11 mouse cellular contexts compared by ENCODE assay signal in the genomic region with DNA sequence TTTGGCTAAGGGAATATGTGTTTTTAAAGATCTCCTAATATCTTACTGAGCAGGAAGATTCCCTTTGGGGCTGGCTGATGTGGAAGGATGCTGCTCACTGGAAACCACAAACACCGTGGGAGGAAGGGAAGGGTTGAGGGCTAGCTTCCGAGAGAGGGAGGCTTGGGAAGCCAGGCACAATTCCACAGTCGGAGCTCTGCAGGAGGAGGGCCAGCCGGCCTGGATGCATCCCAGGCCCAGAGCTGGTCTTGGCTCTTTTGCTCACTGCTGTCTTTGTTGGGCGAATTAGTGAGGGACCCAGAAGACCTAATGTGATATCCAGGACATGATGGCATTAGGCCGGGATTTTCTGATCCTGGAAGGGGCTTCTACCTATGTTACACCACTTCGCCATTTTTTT. TPM values are rescaled to one million over a fixed set of nuclear protein-coding genes. Genes with fewer than 3 reads are reported as not detected.
DNase-seq lines count a peak whose midpoint lies in the region; ATAC-seq and TF ChIP-seq lines count a peak whose summit lies in the region.
"Had no signal": no experiment of that assay in that cellular context is flagged by ENCODE, and none has a peak within 500 bp of the region (broad histone marks: within the 10 kb centered on the region; RNA-seq: fewer than 3 reads in every experiment).

No protein-coding gene starts in this region.

- H3K27ac ChIP-seq in heart, embryonic 11.5 days (ENCODE audit: low read depth, low read length): no peak overlapping the region
- no peak overlapping the region for H3K27ac ChIP-seq in thymus, adult 2 months (ENCODE audit: control insufficient read depth, insufficient read depth, low read length)
- H3K27ac ChIP-seq: heart, embryonic 15.5 days; kidney, embryonic 15.5 days; midbrain, embryonic 12.5 days had no signal

- peaks cover 4% of the 10 kb centered on the region; the same call in 1 of the 2 replicates for H3K27me3 ChIP-seq in heart, embryonic 11.5 days (ENCODE audit: control insufficient read depth, insufficient read depth, low read length)
- H3K27me3 ChIP-seq in myocyte (ENCODE audit: control insufficient read depth, insufficient read depth, insufficient read length): no peaks in the 10 kb centered on the region
- no peaks in the 10 kb centered on the region for H3K27me3 ChIP-seq in thymus, adult 2 months (ENCODE audit: control insufficient read depth, insufficient read depth, low read length)
- H3K27me3 ChIP-seq: heart, embryonic 15.5 days; kidney, embryonic 15.5 days; midbrain, embryonic 12.5 days had no signal

- WGBS in heart, embryonic 11.5 days (ENCODE audit: insufficient replicate concordance): 63% methylated on average over 7 of the region's 7 CpGs
- 83% methylated on average over 7 of the region's 7 CpGs for WGBS in thymus, adult 2 months

- peak; percentile 56 to 68 for DNase-seq in heart, adult 18-20 months
- peak; percentile 35 for DNase-seq in ovary, postnatal 14 days (ENCODE audit: low spot score)
- no peak for DNase-seq in ovary, adult 18-20 months (ENCODE audit: low spot score)
- DNase-seq in heart, adult 8-10 months (ENCODE audit: low spot score): peak; percentile 49
- no peak for DNase-seq in thymus, postnatal 25 days
- DNase-seq in thymus, adult 2 months: no peak

- TF ChIP-seq POLR2A in myocyte (IDR thresholded peaks at IDR 0.05; ENCODE audit: insufficient read length, low read depth): no peak
- no peak for TF ChIP-seq POLR2A in thymus, adult 2 months (IDR thresholded peaks at IDR 0.05; ENCODE audit: control insufficient read depth, extremely low read depth, insufficient read depth, low read length, poor library complexity)

- no peak overlapping the region for H3K9ac ChIP-seq in heart, embryonic 11.5 days (ENCODE audit: low read depth, low read length)
- H3K9ac ChIP-seq: heart, embryonic 15.5 days; kidney, embryonic 15.5 days; midbrain, embryonic 12.5 days had no signal

- no peak for TF ChIP-seq CTCF in thymus, adult 2 months (IDR thresholded peaks at IDR 0.05; ENCODE audit: borderline replicate concordance, control insufficient read depth, extremely low read depth, insufficient read depth, low read length, poor library complexity)

- H3K9me3 ChIP-seq in heart, embryonic 11.5 days (replicated peaks; ENCODE audit: control insufficient read depth, low read length): no peaks in the 10 kb centered on the region
- H3K9me3 ChIP-seq: heart, embryonic 15.5 days; kidney, embryonic 15.5 days; midbrain, embryonic 12.5 days had no signal

- H3K4me2 ChIP-seq in heart, embryonic 11.5 days: no peak overlapping the region; the same call in 1 of the 2 replicates
- peak overlapping the region; percentile 21 for H3K4me2 ChIP-seq in myocyte (ENCODE audit: low read depth)
- H3K4me2 ChIP-seq: heart, embryonic 15.5 days; kidney, embryonic 15.5 days; midbrain, embryonic 12.5 days had no signal

- no peak overlapping the region for H3ac ChIP-seq in myocyte (ENCODE audit: control insufficient read depth, insufficient read length)

- H3K4me1 ChIP-seq in heart, embryonic 11.5 days (ENCODE audit: control insufficient read depth, insufficient read depth, low read length): peaks cover 11% of the 10 kb centered on the region
- H3K4me1 ChIP-seq in thymus, adult 2 months (replicated peaks; ENCODE audit: control insufficient read depth, insufficient read depth, low read length): peaks cover 26% of the 10 kb centered on the region

- H3K4me3 ChIP-seq in heart, embryonic 11.5 days (ENCODE audit: low read depth, low read length): no peak overlapping the region
- H3K4me3 ChIP-seq in myocyte: no peak overlapping the region
- H3K4me3 ChIP-seq in thymus, adult 2 months (ENCODE audit: control insufficient read depth, insufficient read depth, low read length): no peak overlapping the region
- H3K4me3 ChIP-seq: heart, embryonic 15.5 days; kidney, embryonic 15.5 days; midbrain, embryonic 12.5 days had no signal

- H3K36me3 ChIP-seq in heart, embryonic 11.5 days (ENCODE audit: control insufficient read depth, insufficient read depth, low read length): no peaks in the 10 kb centered on the region
- H3K36me3 ChIP-seq in myocyte (ENCODE audit: control insufficient read depth, insufficient read depth): no peaks in the 10 kb centered on the region
- no peaks in the 10 kb centered on the region for H3K36me3 ChIP-seq in thymus, adult 2 months (ENCODE audit: control insufficient read depth, insufficient read depth, low read length)
- H3K36me3 ChIP-seq: heart, embryonic 15.5 days; kidney, embryonic 15.5 days; midbrain, embryonic 12.5 days had no signal

- ATAC-seq in heart, embryonic 11.5 days (replicated peaks; ENCODE audit: insufficient number of reproducible peaks, low FRiP score, low TSS enrichment): no peak

- H3K79me2 ChIP-seq in myocyte (ENCODE audit: control insufficient read depth, insufficient read depth): peaks cover 17% of the 10 kb centered on the region

TF ChIP-seq in myocyte, 11 proteins besides CTCF, POLR2A, EP300 and RAD21:
- TF ChIP-seq MYOD1 (IDR thresholded peaks at IDR 0.05; ENCODE audit: control insufficient read depth in 1 of 3, insufficient read length in 2 of 3, low read depth in 2 of 3): no peak
- TF ChIP-seq MYOG (IDR thresholded peaks at IDR 0.05; ENCODE audit: control insufficient read depth in 1 of 3, insufficient read depth in 1 of 3, insufficient read length in 2 of 3, low read depth in 2 of 3): no peak
- TF ChIP-seq MAX (IDR thresholded peaks at IDR 0.05; ENCODE audit: low read depth): no peak
- no peak for TF ChIP-seq USF1 (IDR thresholded peaks at IDR 0.05; ENCODE audit: low read depth)

RNA-seq across cellular contexts. Expression of a gene that starts 6.9 kb away (rescaled TPM):
- total RNA-seq in heart, adult 18-20 months (2021): 10 to 100 TPM; 19.4 to 23.3 TPM
- 16.5 and 19.7 TPM in 2 replicates for polyA plus RNA-seq in heart, embryonic 11.5 days (2014; fragmentation: Nextera tagmentation; extraction: Ambion mirVana)
- 10 to 100 TPM; 14.5 to 18.6 (median 15.7) TPM for total RNA-seq in heart, adult 8-10 months (2022)
- polyA plus RNA-seq in myocyte (2012; fragmentation: generic; extraction: Trizol): 27.1 TPM
- polyA plus RNA-seq in thymus, adult 2 months (2012; rRNA removed): 49.1 and 53.6 TPM in 2 replicates

Comparison
In these comparisons a context has a peak if more than half of its experiments do, and no peak if none do; other contexts are left out.
1. DNase-seq: peak in heart, adult 18-20 months (2 of 2), ovary, postnatal 14 days (single experiment) and heart, adult 8-10 months (single experiment); none in ovary, adult 18-20 months (single experiment), thymus, postnatal 25 days (single experiment) and thymus, adult 2 months (single experiment).